Mouse (Mus musculus) cerebellum, adult 2 months (tissue): ENCODE data around the gene Plpp7.

ENCODE experiments used
- CTCF ChIP-seq: fragments of 200-500 bp; IDR thresholded peaks from 2 replicates; pipeline ENCODE4 v1.5.1; 2011; ENCODE audit warnings: low read depth, mild to moderate bottlenecking, control low read depth, low read length, moderate library complexity, borderline replicate concordance; ENCODE audit not compliant: insufficient read depth
- POLR2A ChIP-seq: fragments of 200-500 bp; IDR thresholded peaks from 2 replicates; pipeline ENCODE4 v1.6.1; 2011; ENCODE audit warnings: low read length, control low read depth, borderline replicate concordance; ENCODE audit not compliant: insufficient read depth

DNA sequence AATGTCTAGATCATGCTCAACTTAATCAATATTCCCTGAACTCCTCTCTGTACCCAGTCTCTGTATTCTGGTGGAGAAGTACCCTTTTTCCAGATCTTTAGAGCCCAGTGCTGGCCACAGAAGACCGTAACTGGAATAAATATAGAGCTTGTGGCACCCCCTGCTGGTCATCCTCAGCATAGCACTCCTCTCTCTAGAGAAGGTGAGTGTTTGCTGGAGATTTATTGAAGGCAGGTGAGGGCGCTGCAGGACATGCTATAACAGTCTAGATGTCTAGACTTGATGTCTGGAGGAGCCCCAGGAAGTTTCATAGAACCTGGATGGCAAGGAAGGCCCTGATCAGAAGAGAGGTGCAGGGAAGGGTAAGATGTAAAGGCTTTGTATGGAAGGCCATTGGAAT is 38.7 kb downstream of the Plpp7 start:
- TF ChIP-seq CTCF (peak; percentile 93), POLR2A (no peak)
